Mouse (Mus musculus) liver, adult 2 months (tissue): Measurements from ENCODE around the gene Cxcr5.

Experiments used
- CTCF ChIP-seq: fragments of 200-500 bp; IDR thresholded peaks from 2 replicates; pipeline ENCODE4 v1.5.1; 2011; ENCODE audit warnings: low read depth, low read length, control low read depth
- POLR2A ChIP-seq: fragments of 200-500 bp; IDR thresholded peaks from 2 replicates; pipeline ENCODE4 v1.6.1; 2011; ENCODE audit warnings: low read length, control low read depth; ENCODE audit not compliant: insufficient read depth; ENCODE audit errors: extremely low read depth

- no peak for TF ChIP-seq POLR2A
- TF ChIP-seq CTCF: no peak
Observed at GRCm38 (mm10) chr9:44513610-44514009, 48.1 kb downstream of the Cxcr5 start.
